Mouse (Mus musculus): Measurements from ENCODE around the gene Gm9903. TPM values are rescaled to one million over a fixed set of nuclear protein-coding genes. Genes with fewer than 3 reads are reported as not detected.

The Gm9903 gene
- polyA plus RNA-seq, 1 experiment from 2014 or later: 0.25 TPM

DNA sequence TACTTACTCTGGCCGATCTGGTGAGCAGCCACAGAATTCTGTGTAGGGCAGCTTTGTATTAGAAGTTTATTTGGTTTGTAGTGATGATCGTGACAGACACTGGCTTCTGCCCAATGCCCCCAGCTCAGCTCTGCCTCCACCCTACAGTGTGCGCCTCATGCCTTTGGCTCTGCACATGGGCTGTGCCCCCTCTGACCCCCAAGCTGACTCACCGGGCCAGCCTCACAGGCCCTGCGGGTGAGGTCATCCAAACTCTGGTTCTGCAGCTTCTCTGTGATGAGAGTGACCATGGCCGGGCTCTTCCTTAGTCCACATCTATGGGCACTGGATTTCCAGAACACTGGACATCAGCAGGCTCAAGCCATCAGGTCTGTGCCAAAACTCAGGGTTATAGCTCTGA lies 15.3 kb upstream of the Gm9903 start:
- H3K4me1 ChIP-seq (replicated peaks; ENCODE audit: control insufficient read depth, insufficient read depth): no peaks in the 10 kb centered on the region
- H3K9ac ChIP-seq (ENCODE audit: low read length): no peak overlapping the region
- H3K36me3 ChIP-seq (ENCODE audit: control insufficient read depth, insufficient read depth, low read length): peaks cover 5% of the 10 kb centered on the region; the same call in 1 of the 2 replicates
- DNase-seq (ENCODE audit: low spot score) (no peak), ATAC-seq (ENCODE audit: low FRiP score, low TSS enrichment) (peak; percentile 40; the same call in 1 of the 2 replicates)
- H3K27me3 ChIP-seq (ENCODE audit: control insufficient read depth, insufficient read depth, low read length): no peaks in the 10 kb centered on the region
- WGBS: 80% methylated on average over 6 of the region's 6 CpGs
- no peak overlapping the region for H3K4me2 ChIP-seq (replicated peaks; ENCODE audit: low read depth)
- no peak overlapping the region for H3K4me3 ChIP-seq (ENCODE audit: low read depth, low read length)
- no peaks in the 10 kb centered on the region for H3K9me3 ChIP-seq (ENCODE audit: control insufficient read depth, low read length)
- no peak for TF ChIP-seq CTCF (IDR thresholded peaks at IDR 0.05; ENCODE audit: low read depth)
- TF ChIP-seq EP300 (optimal IDR thresholded peaks at IDR 0.05): no peak
- H3K27ac ChIP-seq (replicated peaks): no peak overlapping the region

DNA sequence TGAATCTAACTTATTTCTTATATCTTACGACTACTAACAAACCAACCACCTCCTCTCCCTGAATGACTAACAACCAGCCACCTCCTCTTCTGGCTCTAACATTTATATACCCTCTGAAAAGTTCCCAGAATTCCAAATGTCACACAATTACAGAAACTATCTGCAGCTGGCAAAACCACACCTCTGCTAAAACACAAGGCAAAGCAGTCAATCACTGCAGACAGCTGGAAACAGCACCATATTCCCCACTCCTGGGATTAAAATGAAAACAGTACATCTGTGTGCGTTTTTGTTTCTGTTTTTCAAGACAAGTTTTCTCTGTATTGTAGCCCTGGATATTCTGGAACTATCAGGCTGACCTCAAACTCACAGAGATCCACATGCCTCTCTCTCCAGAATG lies 7.1 kb upstream of the Gm9903 start:
- Histone ChIP-seq H3K4me2 (replicated peaks; ENCODE audit: low read depth) (no peak overlapping the region), H3K4me3 (ENCODE audit: low read depth, low read length) (no peak overlapping the region), H3K9ac (ENCODE audit: low read length) (no peak overlapping the region), H3K27me3 (ENCODE audit: control insufficient read depth, insufficient read depth, low read length) (no peaks in the 10 kb centered on the region), H3K9me3 (ENCODE audit: control insufficient read depth, low read length) (no peaks in the 10 kb centered on the region), H3K4me1 (replicated peaks; ENCODE audit: control insufficient read depth, insufficient read depth) (peaks cover under 1% of the 10 kb centered on the region; the same call in 1 of the 2 replicates), H3K27ac (replicated peaks) (no peak overlapping the region), H3K36me3 (ENCODE audit: control insufficient read depth, insufficient read depth, low read length) (no peaks in the 10 kb centered on the region)
- 86% methylated on average over 2 of the region's 2 CpGs for WGBS
- TF ChIP-seq CTCF (IDR thresholded peaks at IDR 0.05; ENCODE audit: low read depth) (no peak), EP300 (optimal IDR thresholded peaks at IDR 0.05) (no peak)
- no peak for ATAC-seq (ENCODE audit: low FRiP score, low TSS enrichment)
- DNase-seq (ENCODE audit: low spot score): no peak

DNA sequence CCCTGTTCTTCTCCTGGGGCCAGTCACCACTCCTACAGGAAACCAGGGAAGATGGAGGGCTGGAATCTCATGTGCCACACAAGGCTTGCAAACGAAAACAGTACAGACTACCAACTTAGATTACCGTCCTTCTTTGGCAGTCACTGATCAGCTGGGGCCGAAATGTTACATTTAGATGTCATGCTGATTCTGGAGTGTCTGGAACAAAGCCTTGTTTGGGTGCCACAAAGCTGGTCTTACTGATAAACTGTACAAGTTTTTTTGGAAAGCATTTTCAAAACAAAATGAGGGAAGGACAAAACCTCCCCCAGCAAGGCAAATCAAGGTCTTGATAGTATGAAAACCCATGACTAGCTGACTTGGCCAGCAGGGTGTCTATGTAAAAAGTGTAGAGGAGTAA lies 6.0 kb upstream of the Gm9903 start:
- H3K9me3 ChIP-seq (ENCODE audit: control insufficient read depth, low read length): no peaks in the 10 kb centered on the region
- no peak overlapping the region for H3K9ac ChIP-seq (ENCODE audit: low read length)
- H3K36me3 ChIP-seq (ENCODE audit: control insufficient read depth, insufficient read depth, low read length): no peaks in the 10 kb centered on the region
- DNase-seq (ENCODE audit: low spot score): no peak
- H3K27me3 ChIP-seq (ENCODE audit: control insufficient read depth, insufficient read depth, low read length): no peaks in the 10 kb centered on the region
- H3K4me3 ChIP-seq (ENCODE audit: low read depth, low read length): no peak overlapping the region
- 78% methylated on average over 3 of the region's 3 CpGs for WGBS
- peaks cover 5% of the 10 kb centered on the region; the same call in 1 of the 2 replicates for H3K4me1 ChIP-seq (replicated peaks; ENCODE audit: control insufficient read depth, insufficient read depth)
- TF ChIP-seq CTCF (IDR thresholded peaks at IDR 0.05; ENCODE audit: low read depth) (no peak), EP300 (optimal IDR thresholded peaks at IDR 0.05) (no peak)
- no peak overlapping the region for H3K4me2 ChIP-seq (replicated peaks; ENCODE audit: low read depth)
- no peak for ATAC-seq (ENCODE audit: low FRiP score, low TSS enrichment)
- H3K27ac ChIP-seq (replicated peaks): no peak overlapping the region

DNA sequence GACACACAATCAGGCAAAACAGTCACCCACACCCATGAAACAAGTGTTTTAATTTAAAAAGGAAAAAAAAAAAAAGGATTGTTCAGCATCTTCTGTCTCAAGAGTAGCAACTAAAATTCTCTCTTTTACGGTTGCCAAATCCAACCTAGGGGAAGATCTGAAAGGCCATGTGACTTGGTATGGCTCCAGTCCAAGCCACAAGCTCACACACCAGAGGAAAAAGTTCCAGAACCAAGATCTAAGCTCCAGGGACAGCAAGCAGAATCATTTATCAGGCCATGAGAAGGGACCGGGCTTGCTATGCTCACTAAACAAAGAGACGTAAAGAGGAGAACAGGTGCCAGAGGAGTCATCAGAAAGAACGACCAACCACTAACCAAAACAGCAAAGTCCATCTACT lies 1.8 kb upstream of the Gm9903 start:
- Histone ChIP-seq H3K4me3 (ENCODE audit: low read depth, low read length) (peak overlapping the region; percentile 79), H3K36me3 (ENCODE audit: control insufficient read depth, insufficient read depth, low read length) (no peaks in the 10 kb centered on the region), H3K27ac (replicated peaks) (no peak overlapping the region), H3K27me3 (ENCODE audit: control insufficient read depth, insufficient read depth, low read length) (no peaks in the 10 kb centered on the region), H3K9ac (ENCODE audit: low read length) (0 out of 2 replicates have a peak overlapping the region, but pooled peaks have one; percentile 27), H3K4me2 (replicated peaks; ENCODE audit: low read depth) (peak overlapping the region; percentile 86), H3K4me1 (replicated peaks; ENCODE audit: control insufficient read depth, insufficient read depth) (peaks cover 5% of the 10 kb centered on the region; the same call in 1 of the 2 replicates), H3K9me3 (ENCODE audit: control insufficient read depth, low read length) (no peaks in the 10 kb centered on the region)
- TF ChIP-seq CTCF (IDR thresholded peaks at IDR 0.05; ENCODE audit: low read depth): no peak
- DNase-seq (ENCODE audit: low spot score): no peak
- no peak for ATAC-seq (ENCODE audit: low FRiP score, low TSS enrichment)
- WGBS: 13% methylated on average over 4 of the region's 4 CpGs

DNA sequence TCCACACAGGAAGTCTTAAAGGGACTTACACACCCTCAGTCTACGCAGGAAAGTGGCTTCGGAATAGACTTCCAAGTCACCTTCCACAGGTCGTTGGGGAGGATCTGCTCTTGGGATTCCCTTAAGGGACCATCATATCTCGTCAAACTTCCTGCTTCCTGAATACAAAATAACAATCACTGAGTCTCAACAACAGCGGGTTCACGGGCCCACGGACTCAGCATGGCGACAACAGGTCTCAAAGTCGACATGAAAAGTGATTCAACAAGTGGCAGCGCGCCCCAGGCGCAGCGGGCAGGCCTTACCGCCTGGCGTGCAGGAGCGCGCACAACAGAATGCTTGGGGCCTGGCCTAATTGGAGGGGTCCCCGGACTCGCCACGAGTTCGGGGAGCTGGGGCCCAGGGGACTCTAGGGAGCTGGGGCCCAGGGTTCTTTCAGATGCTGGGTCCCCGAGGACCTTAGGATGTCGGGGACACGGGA lies 865 bp upstream of the Gm9903 start:
- WGBS: under 1% methylated on average over 24 of the region's 24 CpGs
- Histone ChIP-seq H3K9ac (ENCODE audit: low read length) (peak overlapping the region; percentile 80), H3K4me2 (replicated peaks; ENCODE audit: low read depth) (peak overlapping the region; percentile 86), H3K4me3 (ENCODE audit: low read depth, low read length) (peak overlapping the region; percentile 79), H3K9me3 (ENCODE audit: control insufficient read depth, low read length) (no peaks in the 10 kb centered on the region), H3K36me3 (ENCODE audit: control insufficient read depth, insufficient read depth, low read length) (no peaks in the 10 kb centered on the region), H3K4me1 (replicated peaks; ENCODE audit: control insufficient read depth, insufficient read depth) (peaks cover 5% of the 10 kb centered on the region; the same call in 1 of the 2 replicates), H3K27me3 (ENCODE audit: control insufficient read depth, insufficient read depth, low read length) (no peaks in the 10 kb centered on the region), H3K27ac (replicated peaks) (peak overlapping the region; percentile 95)
- TF ChIP-seq CTCF (IDR thresholded peaks at IDR 0.05; ENCODE audit: low read depth): no peak
- TF ChIP-seq EP300 (optimal IDR thresholded peaks at IDR 0.05): no peak
- peak; percentile 70 for DNase-seq (ENCODE audit: low spot score)
- ATAC-seq (ENCODE audit: low FRiP score, low TSS enrichment): peak; percentile 16

DNA sequence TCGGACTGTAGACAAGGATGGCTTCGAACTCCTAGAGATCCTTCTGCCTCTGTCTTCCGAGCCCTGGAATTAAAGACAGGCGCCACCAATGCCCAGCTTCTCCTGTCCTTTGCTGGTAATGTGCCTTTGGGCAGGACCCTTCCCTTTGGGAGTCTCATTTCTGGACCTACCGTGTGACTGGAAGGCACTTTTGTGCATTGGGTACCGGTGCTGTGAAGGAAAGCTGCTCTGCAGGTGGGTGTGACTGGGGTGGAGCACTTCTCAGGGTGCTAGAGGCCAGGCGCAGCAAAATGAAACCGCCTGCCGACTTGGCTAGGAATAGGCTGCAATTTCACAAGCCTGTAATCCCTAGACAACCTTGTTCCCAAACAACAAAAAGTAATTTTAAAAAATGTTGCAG lies 336 bp downstream of the Gm9903 start:
- peak overlapping the region; percentile 86 for H3K4me2 ChIP-seq (replicated peaks; ENCODE audit: low read depth)
- H3K4me1 ChIP-seq (replicated peaks; ENCODE audit: control insufficient read depth, insufficient read depth): peaks cover 5% of the 10 kb centered on the region; the same call in 1 of the 2 replicates
- DNase-seq (ENCODE audit: low spot score) (peak; percentile 66), ATAC-seq (ENCODE audit: low FRiP score, low TSS enrichment) (peak; percentile 48)
- H3K27ac ChIP-seq (replicated peaks): peak overlapping the region; percentile 88
- peak overlapping the region; percentile 79 for H3K4me3 ChIP-seq (ENCODE audit: low read depth, low read length)
- TF ChIP-seq EP300 (optimal IDR thresholded peaks at IDR 0.05) (no peak), CTCF (IDR thresholded peaks at IDR 0.05; ENCODE audit: low read depth) (0 out of 2 replicates have a peak, but pooled peaks have one; percentile 5)
- no peaks in the 10 kb centered on the region for H3K9me3 ChIP-seq (ENCODE audit: control insufficient read depth, low read length)
- no peaks in the 10 kb centered on the region for H3K27me3 ChIP-seq (ENCODE audit: control insufficient read depth, insufficient read depth, low read length)
- peak overlapping the region; percentile 61 for H3K9ac ChIP-seq (ENCODE audit: low read length)
- WGBS: 3% methylated on average over 9 of the region's 9 CpGs
- H3K36me3 ChIP-seq (ENCODE audit: control insufficient read depth, insufficient read depth, low read length): no peaks in the 10 kb centered on the region

Measured in stomach, postnatal 0 days (tissue).